Mouse (Mus musculus) spleen, adult 2 months (tissue): Measurements from ENCODE around the gene Myom3.

ENCODE experiments used
- CTCF ChIP-seq: fragments of 200-500 bp; IDR thresholded peaks from 2 replicates; pipeline ENCODE4 v1.5.1; 2011; ENCODE audit warnings: mild to moderate bottlenecking, inconsistent platforms; ENCODE audit not compliant: insufficient read depth, insufficient read length, insufficient replicate concordance; ENCODE audit errors: extremely low read depth
- POLR2A ChIP-seq: fragments of 200-500 bp; IDR thresholded peaks from 2 replicates; pipeline ENCODE4 v1.6.1; 2011; ENCODE audit warnings: low read depth, low read length, inconsistent platforms

DNA sequence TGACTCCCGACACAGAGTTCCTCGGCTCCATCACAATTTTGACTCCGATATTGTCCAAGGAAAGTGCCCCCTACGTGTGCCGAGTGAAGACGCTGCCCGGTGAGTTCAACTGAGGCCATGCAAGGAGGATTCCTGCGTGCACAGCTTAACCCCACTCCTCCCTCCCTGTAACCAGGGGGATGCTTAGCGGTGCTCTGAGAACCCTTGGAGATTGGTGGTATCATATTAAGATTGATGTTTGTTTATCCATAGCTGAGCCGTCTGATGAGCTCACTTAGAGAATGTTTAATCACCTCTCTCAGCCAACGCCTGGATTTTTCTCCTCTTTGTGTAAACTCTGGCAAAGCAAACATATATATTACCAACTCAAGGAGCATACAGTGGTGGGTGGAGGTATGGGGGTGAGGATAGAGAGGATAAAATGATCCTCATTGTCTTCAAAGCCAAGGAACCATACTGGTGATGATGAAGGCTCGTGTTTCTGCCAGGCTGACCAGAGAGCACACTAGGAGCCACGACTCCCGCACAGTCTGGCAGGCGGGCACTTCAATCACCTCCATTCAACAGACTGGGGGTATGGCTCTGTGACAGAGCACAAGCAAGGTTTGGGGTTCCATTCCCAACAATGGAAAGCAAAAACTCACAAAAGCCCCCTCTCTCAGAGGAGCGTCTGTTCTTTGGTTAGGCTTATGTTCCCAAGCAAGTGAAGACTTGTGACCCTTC is 14.6 kb upstream of the Myom3 start:
- no peak for TF ChIP-seq POLR2A
- no peak for TF ChIP-seq CTCF
